Mouse (Mus musculus): ENCODE measurements around the gene Tuba3a.

DNA sequence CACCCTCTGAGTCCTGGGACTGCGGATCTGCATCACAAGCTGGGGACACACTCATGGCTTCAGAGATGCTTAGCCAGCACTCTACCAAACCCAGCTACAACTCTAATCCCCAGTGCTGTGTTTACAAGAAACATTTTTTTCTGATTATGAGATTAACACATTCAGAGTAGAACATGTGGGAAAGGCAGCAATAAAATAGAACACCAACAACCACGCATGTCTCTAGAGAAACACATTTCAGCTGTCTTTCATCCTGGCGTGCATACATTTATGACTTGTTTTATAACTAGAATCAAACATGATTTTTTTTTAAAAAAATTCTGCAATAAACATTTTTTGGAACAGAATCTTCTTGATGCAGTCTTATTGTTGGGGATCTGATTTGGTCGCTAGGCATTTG is 1.1 kb upstream of the Tuba3a start:
- TF ChIP-seq TCF12 (IDR thresholded peaks at IDR 0.05; ENCODE audit: low read depth, low read length) = no peak
- TF ChIP-seq POLR2A (IDR thresholded peaks at IDR 0.05; ENCODE audit: low read depth, low read length) = no peak
- TF ChIP-seq CTCF (conservative IDR thresholded peaks at IDR 0.05 in 1 of 2, IDR thresholded peaks at IDR 0.05 in 1 of 2; ENCODE audit: low read depth in 2 of 2, low read length in 2 of 2) = no peak
- no peak for TF ChIP-seq ZMIZ1 (IDR thresholded peaks at IDR 0.05; ENCODE audit: low read depth, low read length)
- no peak for TF ChIP-seq EP300 (IDR thresholded peaks at IDR 0.05; ENCODE audit: low read length)
- TF ChIP-seq NRF1 (IDR thresholded peaks at IDR 0.05; ENCODE audit: low read depth, low read length) = no peak
- no peak for TF ChIP-seq JUND (conservative IDR thresholded peaks at IDR 0.05; ENCODE audit: low read depth, low read length)
- TF ChIP-seq ELF1 (IDR thresholded peaks at IDR 0.05; ENCODE audit: low read depth, low read length) = no peak
- TF ChIP-seq SMC3 (IDR thresholded peaks at IDR 0.05; ENCODE audit: low read depth, low read length) = no peak
- TF ChIP-seq SIN3A (IDR thresholded peaks at IDR 0.05; ENCODE audit: low read length) = no peak

All from CH12.LX (cell line).